Mouse (Mus musculus): ENCODE results near the gene Senp1. TPM values are rescaled to one million over a fixed set of nuclear protein-coding genes. Genes with fewer than 3 reads are reported as not detected.

The Senp1 gene
- polyA plus RNA-seq, 1 experiment = 17.4 TPM

- TF ChIP-seq GATA1 (IDR thresholded peaks at IDR 0.05; ENCODE audit: low read length) = no peak
Observed at GRCm38 (mm10) chr15:98088889-98089288, 4.7 kb downstream of the Senp1 start.

- no peak for TF ChIP-seq GATA1 (IDR thresholded peaks at IDR 0.05; ENCODE audit: low read length)
Observed at GRCm38 (mm10) chr15:98076901-98077300, 16.6 kb downstream of the Senp1 start.

- no peak for TF ChIP-seq GATA1 (IDR thresholded peaks at IDR 0.05; ENCODE audit: low read length)
Observed at GRCm38 (mm10) chr15:98075034-98075433, 18.5 kb downstream of the Senp1 start.

- no peak for TF ChIP-seq GATA1 (IDR thresholded peaks at IDR 0.05; ENCODE audit: low read length)
Observed at GRCm38 (mm10) chr15:98074521-98074920, 19.0 kb downstream of the Senp1 start.

- TF ChIP-seq GATA1 (IDR thresholded peaks at IDR 0.05; ENCODE audit: low read length) = no peak
Observed at GRCm38 (mm10) chr15:98070376-98070775, 23.2 kb downstream of the Senp1 start.

- TF ChIP-seq GATA1 (IDR thresholded peaks at IDR 0.05; ENCODE audit: low read length) = no peak
Observed at GRCm38 (mm10) chr15:98069566-98070245, 23.8 kb downstream of the Senp1 start.

DNA sequence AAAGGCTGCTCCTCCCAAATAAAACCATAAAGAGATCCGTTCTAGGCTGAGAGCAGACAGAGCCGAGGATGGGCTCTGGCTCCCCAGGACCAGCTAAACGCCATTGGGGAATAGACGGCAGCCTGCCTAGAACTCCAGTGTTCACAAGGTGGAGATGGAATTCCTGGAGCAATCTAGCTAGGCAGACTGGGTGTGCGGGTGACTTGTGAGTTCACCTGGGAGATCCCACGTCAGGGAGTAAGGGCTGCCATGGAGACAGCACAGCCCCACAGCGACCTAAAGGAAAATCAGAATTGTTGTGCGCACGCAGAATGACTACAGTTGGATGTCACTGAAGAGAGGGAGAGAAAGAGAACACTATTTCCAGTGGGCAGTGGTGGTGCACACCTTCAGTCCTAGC lies 25.0 kb downstream of the Senp1 start:
- no peak for TF ChIP-seq GATA1 (IDR thresholded peaks at IDR 0.05; ENCODE audit: low read length)

- TF ChIP-seq GATA1 (IDR thresholded peaks at IDR 0.05; ENCODE audit: low read length) = no peak
Observed at GRCm38 (mm10) chr15:98067492-98067891, 26.1 kb downstream of the Senp1 start.

GRCm38 (mm10) chr15:98066602-98067001 lies 26.9 kb downstream of the Senp1 start:
- no peak for TF ChIP-seq GATA1 (IDR thresholded peaks at IDR 0.05; ENCODE audit: low read length)

GRCm38 (mm10) chr15:98065881-98066280 lies 27.7 kb downstream of the Senp1 start:
- no peak for TF ChIP-seq GATA1 (IDR thresholded peaks at IDR 0.05; ENCODE audit: low read length)

DNA sequence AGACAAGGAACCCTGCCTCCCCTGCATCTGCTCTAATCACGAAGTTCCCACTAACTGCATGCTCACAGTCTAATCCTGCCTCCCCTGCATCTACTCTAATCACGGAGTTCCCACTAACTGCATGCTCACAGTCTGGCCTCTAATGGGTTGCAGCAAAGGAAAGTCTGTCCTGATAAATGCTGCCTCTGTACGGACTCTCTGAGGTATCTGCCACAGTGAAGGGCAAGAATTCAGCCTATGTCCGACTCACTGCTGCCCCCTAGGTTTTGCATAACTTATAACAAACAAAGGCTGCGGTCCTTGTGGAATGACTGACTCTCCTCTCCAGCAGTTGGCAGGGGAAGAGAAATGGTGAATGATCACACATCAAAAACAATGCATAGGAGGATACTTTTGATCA lies 38.3 kb downstream of the Senp1 start:
- TF ChIP-seq GATA1 (IDR thresholded peaks at IDR 0.05; ENCODE audit: low read length) = no peak

- TF ChIP-seq GATA1 (IDR thresholded peaks at IDR 0.05; ENCODE audit: low read length) = no peak
Observed at GRCm38 (mm10) chr15:98051685-98052084, 41.9 kb downstream of the Senp1 start.

- TF ChIP-seq GATA1 (IDR thresholded peaks at IDR 0.05; ENCODE audit: low read length) = no peak
Observed at GRCm38 (mm10) chr15:98048918-98049700, 44.4 kb downstream of the Senp1 start.

- no peak for TF ChIP-seq GATA1 (IDR thresholded peaks at IDR 0.05; ENCODE audit: low read length)
Observed at GRCm38 (mm10) chr15:98044387-98044786, 49.2 kb downstream of the Senp1 start.

DNA sequence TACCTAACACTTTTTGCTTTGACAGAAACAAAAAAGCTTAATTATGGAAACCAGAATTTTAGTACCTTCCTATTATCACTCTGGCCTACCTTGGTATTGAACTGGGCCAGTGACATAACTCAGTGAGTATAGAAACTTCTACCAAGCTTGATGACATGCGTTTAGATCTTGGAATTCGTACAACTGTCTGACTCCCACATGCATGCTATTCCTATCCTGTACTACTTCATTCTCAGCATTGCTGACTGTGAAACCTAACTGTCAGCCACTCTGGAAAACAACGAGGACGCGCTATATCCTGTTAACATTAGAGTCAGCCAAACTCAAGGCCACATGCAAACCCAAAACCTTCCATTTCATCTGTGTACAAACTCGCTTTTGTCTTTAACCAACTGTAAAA lies 49.6 kb downstream of the Senp1 start:
- TF ChIP-seq GATA1 (IDR thresholded peaks at IDR 0.05; ENCODE audit: low read length) = no peak

DNA sequence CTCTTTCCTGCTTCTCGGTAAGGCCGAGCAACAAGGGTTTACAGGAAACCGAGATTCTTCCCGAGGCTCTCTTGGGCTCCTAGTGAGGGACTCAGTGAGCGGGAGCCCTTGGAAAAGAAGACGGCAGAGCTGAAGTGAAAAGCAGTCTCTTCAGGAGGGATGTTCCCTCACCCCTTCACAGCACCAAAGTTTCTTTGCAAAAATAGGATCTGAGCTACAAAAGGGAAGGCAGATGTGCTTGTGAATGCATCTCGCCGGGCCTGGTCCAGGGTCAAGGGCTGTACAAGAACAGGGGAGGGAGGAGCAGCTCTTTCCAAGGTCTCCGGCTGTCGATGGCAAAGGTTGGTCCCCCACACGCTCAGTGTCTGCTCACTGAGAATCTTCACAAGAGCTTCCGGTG lies 51.0 kb downstream of the Senp1 start:
- no peak for TF ChIP-seq GATA1 (IDR thresholded peaks at IDR 0.05; ENCODE audit: low read length)

- no peak for TF ChIP-seq GATA1 (IDR thresholded peaks at IDR 0.05; ENCODE audit: low read length)
Observed at GRCm38 (mm10) chr15:98039682-98040081, 53.9 kb downstream of the Senp1 start.

All from G1E-ER4 (cell line).